In the genomic region with DNA sequence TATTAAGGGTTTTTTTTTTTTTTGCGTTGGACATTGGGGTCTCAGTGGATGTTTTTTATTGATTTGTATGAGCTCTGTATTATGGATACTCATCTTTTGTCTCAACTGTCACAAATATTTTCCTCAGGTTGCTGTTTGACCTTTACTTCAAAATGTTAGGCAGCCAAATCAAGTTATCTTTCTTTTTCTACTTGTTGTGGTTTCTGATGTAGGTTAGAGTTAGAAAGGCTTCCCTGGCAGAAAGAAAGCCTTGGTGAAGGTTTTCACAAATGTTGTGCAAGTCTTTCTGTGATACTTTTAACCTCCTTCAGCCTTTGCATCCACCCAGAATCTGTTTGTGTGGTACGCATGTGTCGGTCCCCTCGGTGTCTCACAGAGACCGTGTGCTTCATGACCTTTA, we compare ENCODE assay signal across 27 mouse cellular contexts. TPM values are rescaled to one million over a fixed set of nuclear protein-coding genes. Genes with fewer than 3 reads are reported as not detected.
"Had no signal": no experiment of that assay in that cellular context is flagged by ENCODE, and none has a peak within 500 bp of the region (broad histone marks: within the 10 kb centered on the region; RNA-seq: fewer than 3 reads in every experiment).

No protein-coding gene starts in this region.

- H3K4me2 ChIP-seq: heart, embryonic 12.5 days; hindbrain, embryonic 12.5 days; hindbrain, embryonic 14.5 days; kidney, embryonic 15.5 days; limb, embryonic 13.5 days; limb, embryonic 15.5 days had no signal

- H3K9ac ChIP-seq: heart, embryonic 12.5 days; hindbrain, embryonic 12.5 days; hindbrain, embryonic 14.5 days; kidney, embryonic 15.5 days; limb, embryonic 13.5 days; limb, embryonic 15.5 days had no signal

- H3K9me3 ChIP-seq: heart, embryonic 10.5 days; heart, embryonic 12.5 days; hindbrain, embryonic 10.5 days; hindbrain, embryonic 12.5 days; kidney, embryonic 15.5 days; limb, embryonic 13.5 days; limb, embryonic 15.5 days had no signal

- DNase-seq: gastrocnemius, adult 2 months; gastrocnemius, postnatal 10 days; gastrocnemius, postnatal 25 days; heart, adult 18-20 months; heart, postnatal 10 days; heart, postnatal 4 days; kidney, adult 11 months; kidney, adult 2 months; kidney, adult 9 months; kidney, postnatal 14 days; kidney, postnatal 36 days; layer of hippocampus, adult 9-11 months; layer of hippocampus, postnatal 36 days; left cerebral cortex, postnatal 4 days had no signal

- H3K4me3 ChIP-seq: gastrocnemius, adult 2 months; heart, embryonic 10.5 days; heart, embryonic 12.5 days; hindbrain, embryonic 10.5 days; hindbrain, embryonic 12.5 days; kidney, embryonic 15.5 days; limb, embryonic 13.5 days; limb, embryonic 15.5 days had no signal

- H3K27me3 ChIP-seq: heart, embryonic 12.5 days; hindbrain, embryonic 12.5 days; kidney, embryonic 15.5 days; limb, embryonic 13.5 days; limb, embryonic 15.5 days had no signal

- ATAC-seq: hindbrain, embryonic 16.5 days; intestine, embryonic 16.5 days had no signal

- H3K4me1 ChIP-seq: heart, embryonic 10.5 days; heart, embryonic 12.5 days; hindbrain, embryonic 12.5 days; kidney, embryonic 15.5 days; limb, embryonic 13.5 days; limb, embryonic 15.5 days had no signal

- H3K27ac ChIP-seq: gastrocnemius, adult 2 months; heart, embryonic 10.5 days; hindbrain, embryonic 10.5 days; hindbrain, embryonic 12.5 days; hindbrain, embryonic 14.5 days; kidney, embryonic 15.5 days; kidney, postnatal 0 days; limb, embryonic 13.5 days; limb, embryonic 15.5 days had no signal

- H3K36me3 ChIP-seq: heart, embryonic 10.5 days; heart, embryonic 12.5 days; hindbrain, embryonic 10.5 days; hindbrain, embryonic 12.5 days; kidney, embryonic 15.5 days; limb, embryonic 13.5 days; limb, embryonic 15.5 days had no signal

RNA-seq across cellular contexts. Expression of gene Cd5, which starts 13.8 kb away (rescaled TPM):
- polyA plus RNA-seq: intestine, embryonic 14.5 days; intestine, embryonic 16.5 days; limb, embryonic 11.5 days had no signal
